Mouse (Mus musculus): ENCODE data around the gene Maats1.
"Not testable (repeated sequence)": the region's sequence is repeated elsewhere in the genome, so short reads cannot be mapped to it uniquely, and the experiment has no call there.

The Maats1 gene

DNA sequence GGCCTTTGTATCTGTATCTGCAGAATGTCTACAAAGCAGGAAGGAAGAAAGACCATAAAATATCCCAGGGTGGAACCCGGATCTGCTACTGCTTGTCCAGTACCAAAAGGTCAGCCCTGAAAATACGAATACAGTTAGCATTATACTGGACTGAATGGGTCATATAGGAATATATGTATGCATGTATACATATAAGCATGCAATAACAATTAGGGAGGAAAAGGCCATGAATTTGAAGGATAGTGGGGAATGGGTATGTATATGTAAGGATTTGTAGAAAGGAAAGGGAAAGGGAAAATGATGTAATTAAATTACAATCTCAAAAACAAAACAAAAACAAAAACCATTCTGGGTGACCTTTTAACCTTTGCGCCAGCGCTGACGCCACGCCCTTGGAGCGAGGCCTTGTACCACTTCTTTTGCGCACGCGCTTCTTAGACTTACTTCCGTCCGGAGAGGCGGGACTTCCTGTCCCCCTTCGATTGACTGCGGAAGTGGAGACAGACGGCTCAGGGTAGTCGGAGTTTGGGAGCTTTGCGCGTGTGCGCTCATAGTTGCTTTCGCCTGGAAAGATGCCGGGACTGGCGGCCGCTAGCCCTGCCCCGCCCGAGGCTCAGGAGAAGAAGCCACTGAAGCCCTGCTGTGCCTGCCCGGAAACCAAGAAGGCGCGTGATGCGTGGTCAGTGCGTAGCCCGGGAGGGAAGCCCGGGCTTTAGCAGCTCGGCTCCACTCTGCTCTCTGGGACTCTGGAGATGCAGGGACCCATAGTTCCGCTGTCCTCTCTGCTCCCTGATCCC, 4.8 kb upstream of the Maats1 start, which contains the start of the genes Cox17 and Gm21987:
Cox17 (plus strand) TSS at position 463 of the 797 bp plus-strand sequence.
Gm21987 (plus strand) TSS at position 512 of the 797 bp plus-strand sequence.
- peak; percentile 95 to 96 for DNase-seq

DNA sequence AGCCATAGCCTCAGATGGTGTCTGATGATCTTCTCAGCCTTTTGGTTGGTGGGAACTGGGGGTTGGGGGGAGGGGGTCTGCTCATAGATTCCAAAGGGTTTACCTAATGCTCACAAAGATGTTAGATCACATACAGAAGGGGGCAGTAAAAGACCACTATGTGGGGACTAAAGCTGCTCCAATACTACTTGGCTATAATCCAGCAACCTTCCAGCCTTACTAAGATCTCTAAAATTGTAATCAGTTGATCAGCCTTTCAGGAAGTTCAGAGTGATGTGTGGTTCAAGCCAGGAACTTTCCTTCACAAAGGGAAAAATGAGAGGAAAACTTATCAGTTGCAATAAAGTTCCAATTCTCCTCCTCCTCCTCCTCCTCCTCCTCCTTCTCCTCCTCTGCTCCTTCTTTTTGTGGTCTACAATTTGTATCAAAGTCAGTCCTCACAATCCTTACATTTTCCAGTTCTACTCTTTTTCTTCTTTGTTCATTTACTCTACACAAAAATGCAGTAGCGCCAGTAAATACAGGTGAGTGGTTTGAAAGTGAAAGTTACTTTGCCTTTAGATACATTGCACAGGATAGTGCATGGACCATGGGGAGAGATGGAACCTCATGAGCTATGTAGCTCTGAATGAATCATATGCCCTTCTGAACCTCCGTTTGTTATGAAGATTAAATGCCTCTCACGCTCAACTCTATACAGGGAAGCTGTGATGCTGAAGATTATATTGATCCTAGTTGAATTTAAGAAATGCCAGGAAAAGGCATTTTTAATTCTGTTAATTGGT, 3.2 kb upstream of the Maats1 start:
- no peak for DNase-seq

DNA sequence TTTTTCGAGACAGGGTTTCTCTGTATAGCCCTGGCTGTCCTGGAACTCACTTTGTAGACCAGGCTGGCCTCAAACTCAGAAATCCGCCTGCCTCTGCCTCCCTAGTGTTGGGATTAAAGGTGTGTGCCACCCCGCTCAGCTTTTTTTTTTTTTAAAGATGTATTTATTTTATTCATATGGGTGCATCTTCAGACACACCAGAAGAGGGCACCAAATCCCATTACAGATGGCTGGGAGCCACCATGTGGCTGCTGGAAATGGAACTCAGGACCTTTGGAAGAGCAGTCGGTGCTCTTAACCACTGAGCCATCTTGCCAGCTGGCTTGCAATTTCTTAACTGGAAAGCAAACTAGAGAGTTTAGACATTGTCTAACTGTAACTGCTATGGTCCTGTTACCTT, 3.9 kb downstream of the Maats1 start:
- DNase-seq, result not testable (repeated sequence)

DNA sequence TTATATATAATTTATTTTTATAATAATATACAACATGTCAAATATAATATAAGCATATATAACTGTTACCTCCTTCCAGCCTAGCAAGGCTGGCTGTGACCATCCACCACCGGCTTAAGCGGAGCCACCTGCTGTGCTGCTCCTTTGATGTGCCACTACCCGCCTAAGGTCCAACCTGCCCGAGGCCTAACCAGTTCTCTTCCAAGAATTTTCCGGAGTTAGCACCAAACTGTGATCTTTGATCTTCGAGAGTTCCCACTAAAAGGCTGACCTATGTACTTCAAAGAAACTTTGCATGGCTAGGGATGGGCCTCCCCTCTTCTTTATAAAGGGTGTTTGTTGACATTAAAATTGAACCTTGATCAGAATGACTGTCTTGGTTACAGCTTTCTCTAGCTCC, 7.5 kb downstream of the Maats1 start:
- DNase-seq, result peak; percentile 54 to 71

DNA sequence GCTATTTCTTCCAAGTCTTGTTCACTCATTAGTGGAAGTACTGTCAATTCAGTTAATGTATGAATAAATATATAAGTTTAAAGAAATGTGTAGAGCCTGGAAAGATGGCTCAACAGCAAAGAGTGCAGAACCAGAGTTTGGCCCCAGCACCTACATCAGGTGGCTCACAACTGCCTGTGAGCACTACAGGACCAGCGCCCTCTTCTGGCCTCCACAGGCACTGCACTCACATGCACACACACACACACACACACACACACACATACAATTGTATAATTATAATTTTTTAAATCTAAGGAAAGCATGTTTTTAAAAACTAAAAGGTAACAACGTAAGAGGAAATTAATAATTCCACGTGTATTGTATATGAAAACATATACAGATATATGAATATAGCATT, 12.6 kb downstream of the Maats1 start:
- no peak for DNase-seq

DNA sequence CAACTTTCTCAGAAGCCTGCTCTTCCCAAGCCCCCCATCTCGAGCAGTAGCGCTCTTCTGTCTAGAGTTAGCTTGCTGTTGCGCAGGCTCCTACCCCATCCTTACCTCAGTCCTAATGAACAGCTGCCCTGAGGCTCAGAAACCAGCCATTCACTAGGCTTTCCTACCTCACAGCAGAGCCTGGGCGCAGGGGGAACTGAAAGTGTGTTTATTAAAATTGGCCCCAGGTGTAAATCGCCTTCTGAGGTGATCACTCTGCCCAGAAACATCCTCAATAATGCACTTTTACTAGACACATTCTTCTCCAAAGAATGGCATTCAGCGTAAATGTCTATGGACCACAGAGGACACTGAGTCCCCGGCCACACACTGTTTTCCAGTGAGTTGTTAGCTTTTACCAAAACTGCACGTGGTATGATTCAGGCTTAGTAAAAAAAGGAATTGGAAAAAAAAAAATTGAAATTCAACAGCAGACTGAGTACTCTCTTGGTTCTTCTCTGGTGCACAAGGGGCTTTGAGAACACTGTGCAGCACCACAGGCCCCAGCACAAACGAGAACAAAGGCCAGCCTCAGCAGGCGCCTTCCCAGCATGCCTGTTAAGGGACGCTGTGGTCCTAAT, 15.1 kb downstream of the Maats1 start:
- DNase-seq, result no peak

DNA sequence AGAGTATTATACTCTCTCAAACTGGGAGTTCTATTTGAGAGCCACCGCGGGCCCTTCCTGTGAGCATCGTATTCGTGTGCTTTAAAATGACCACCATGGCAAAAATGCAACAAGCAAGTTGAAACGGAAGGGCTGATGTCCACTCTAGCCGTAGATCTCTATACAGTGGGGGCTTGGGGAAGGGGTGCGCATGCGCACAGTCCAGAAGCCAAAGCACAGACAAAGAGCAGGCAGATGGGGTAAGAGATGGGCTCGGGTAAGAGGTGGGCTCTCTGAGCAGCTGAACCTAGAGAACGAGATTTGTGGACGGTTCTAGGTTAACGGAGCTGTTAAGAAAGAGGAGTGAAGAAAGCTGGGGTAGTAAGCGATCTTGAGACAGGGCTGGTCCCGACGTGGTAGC, 17.6 kb downstream of the Maats1 start:
- no peak for DNase-seq

DNA sequence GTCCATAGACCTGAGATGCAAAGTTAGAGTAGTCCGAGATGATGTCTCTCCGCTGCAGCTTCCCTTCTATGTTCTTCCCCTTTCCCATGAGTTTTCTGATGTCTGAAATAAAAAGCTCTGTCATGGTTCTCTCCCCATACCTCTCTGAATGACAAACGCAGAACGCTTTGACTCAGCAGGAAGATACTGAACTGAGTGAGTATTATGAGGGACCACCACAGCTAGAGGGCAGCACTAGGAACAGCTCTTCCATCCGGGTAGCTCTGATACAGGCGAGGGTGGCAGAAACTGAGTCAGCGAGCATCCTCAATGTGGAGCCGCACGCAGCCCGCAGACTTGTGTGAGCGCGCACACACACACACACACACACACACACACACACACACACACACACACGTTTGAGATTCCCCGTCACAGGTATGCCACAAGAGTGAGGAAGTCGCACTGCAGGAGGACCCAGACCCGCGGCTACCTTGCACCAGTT, 20.4 kb downstream of the Maats1 start:
- peak in 1 of 2 experiments; percentile 46 for DNase-seq

DNA sequence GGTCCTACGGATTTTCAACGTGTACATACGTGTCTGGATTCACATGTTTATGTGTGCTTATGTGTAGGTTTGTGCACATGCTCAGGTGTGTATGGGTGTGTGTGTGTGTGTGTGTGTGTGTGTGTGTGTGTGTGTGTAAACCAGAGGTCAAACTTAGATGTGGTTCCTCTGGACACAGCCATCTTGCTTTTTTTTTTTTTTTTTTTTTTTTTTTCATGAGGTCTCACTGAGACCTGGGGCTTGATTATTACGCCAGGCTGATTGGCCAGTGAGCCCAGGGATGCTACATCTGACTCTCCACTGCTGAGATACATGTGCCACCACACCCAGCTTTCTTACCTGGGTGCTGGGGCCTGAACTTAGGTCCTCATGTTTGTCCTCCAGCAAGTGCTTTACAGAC, 22.9 kb downstream of the Maats1 start:
- no peak for DNase-seq

DNA sequence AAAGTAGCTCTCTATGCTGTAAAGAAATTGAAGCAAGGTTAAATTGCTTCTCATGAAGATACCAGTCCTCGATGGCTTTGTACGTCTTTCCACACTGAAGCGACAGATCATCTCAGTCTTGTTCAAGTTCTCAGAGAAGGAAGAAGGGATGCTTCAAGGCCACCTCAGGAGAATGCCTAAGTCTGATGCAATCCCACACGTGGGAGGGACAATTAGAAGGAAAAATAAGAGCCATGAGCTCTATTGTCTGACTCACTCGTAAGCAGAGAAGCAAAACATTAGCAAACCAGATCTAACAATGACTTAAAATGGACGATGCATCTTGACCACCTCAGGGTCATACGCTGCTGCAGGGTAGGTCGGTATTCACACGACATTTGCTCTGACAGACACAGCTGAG, 23.5 kb downstream of the Maats1 start:
- DNase-seq, result no peak

DNA sequence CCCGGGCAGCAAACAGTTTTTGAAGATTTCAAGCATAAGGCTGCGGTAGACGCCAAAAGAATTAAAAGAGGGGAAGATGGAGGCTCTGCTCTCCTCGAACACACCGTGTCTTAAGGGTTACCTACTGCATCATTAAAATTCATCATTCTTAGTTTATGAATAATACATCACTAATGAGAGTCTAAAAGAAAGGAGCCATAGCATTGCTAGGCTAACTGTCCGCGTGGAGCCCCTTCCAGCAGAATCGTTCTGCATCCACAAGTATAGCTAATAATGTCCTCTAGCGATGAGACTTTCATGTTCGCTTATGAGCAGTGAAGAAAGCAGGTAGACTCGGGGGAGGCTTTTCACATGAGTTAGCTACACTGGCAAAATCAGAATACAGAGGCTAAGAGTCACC, 33.7 kb downstream of the Maats1 start:
- DNase-seq, result no peak

DNA sequence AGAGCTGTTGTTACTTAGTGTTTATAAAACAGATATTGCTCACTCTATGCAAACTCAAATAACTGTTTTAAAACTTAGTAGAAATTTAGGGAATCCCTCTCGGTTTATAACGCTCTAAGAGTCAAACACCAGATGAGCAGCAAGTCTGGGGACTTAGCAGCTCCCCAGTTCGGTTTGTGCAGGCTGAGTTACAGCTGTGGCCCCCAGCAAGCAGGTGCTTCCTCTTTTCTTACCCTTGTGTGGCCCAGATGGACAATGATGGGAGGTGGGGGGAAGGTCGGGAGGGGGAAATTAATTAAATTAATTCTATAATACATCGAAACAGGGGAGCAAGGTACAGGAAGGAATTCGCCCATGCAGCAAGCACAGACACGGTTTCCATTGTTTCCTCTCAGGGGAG, 34.3 kb downstream of the Maats1 start:
- DNase-seq, result no peak

DNA sequence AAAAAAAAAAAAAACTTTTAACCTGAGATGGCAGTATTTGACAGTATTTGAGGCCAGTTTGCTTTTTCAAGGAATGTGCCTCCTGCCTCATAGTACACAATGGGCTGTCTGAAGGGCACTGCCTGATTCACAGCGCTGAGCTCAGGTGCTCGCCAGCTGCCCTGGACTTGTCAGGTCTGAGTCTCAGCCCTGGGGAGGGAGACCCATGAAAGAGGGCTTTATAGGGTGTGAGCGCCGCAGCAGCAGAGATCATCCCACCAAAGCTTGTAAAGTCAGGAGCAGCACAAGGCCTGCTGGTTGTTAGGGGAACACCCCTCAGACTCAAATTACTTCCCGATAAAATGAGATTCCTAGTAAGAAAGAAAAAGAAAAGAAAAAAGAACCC, 34.7 kb downstream of the Maats1 start:
- DNase-seq, result no peak

DNA sequence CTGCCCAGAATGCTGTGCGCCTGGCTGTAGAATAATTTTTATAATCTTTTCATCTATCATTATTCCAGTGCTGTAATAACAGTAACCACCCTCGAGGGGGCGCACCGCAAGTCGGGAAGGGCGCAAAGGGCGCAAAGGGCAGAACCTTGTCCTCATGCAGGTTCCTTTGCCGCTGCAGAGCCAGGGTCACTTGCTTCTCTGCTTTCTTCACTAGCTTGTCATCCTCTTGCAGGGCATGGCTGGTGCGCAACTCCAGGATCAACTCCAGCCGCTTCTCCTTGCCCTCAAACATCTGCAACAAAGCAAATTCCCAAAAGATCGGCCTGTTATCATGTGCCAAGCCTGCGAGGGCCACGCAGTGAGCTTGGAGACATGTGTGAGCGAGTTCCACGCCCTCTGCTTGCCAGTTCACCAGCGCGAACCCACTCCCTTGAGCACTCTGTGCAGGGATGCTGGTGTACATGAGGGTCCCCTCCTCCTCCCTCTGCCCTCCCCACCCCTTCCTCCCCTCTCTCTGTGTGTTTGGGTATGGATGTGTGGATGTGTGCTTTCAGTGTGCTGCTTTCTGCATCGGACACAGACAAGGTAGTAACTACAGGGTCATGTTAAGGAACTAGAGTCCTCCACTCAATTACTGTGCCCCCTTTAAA, 35.2 kb downstream of the Maats1 start:
- DNase-seq, result peak in 1 of 2 experiments; percentile 23

DNA sequence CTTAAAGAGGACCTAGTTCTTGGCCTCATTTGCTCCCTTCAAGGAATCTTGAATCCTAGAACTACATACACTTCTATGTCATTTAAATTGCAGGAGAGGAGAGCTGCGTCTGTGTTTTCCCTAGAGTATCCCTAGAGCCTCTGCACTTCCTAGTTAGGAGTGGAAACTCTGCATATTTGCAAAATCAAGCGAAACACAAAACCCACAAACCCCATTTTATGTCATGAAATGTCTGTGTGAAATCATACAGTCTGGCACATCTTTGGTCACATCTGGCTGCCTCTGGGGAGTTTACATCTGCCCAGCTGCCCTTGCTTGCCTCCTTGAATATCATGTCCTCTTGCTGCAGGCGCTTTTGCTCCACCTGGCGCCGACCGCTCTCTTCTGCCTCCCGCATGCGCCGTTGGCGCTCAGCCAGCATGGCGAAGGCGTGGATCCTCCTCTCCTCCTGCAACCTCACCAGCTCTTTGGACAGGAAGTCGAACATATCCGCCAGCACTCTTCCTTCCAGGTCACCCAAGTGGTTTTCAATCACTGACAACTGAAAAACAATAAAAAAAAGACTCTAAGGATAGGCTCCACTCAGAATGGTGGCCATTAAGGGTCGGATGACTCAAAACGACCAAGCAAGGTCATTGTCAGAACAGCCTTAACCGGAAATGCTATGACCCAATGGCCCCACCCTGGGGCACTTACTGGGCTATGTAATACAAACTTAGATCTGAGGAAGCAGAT, 37.3 kb downstream of the Maats1 start:
- peak; percentile 66 to 69 for DNase-seq

DNA sequence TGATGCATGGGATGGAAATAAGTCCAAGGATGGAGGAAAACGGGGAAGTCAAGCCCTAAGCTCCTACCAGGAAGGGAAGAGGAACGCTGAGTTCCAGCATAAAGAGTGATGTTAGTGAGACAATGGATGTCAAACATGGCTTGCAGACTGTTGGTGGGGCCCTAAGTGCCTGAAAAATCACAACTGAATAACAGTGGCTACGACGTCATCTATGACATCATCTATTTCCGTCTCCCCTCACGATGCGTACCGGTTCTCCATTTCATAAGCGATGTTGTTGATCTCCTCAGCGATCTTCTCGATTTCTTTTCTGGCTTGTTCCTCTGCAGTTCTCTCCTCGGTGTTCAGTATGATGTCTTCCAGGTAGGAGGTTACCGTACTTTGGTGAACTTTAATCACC, 39.6 kb downstream of the Maats1 start:
- DNase-seq, result no peak

DNA sequence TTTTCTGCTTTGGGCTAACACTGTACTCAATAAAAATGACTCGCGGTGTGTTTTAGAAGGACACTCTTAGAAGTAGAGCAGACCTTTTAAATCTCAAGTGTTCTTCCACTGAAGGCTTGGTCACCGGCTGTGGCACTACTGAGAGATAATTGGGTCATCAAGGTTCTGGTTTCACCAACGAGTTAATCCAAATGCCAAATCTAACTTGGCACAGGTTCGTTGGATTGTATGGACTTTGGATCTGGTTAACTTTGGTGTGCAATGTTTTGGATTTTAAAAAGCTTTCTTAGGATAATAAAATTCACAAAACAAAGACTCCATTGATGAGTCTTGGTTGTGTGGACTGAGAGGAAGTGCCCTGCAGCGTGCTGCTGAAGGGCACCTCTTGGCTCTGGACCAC, 43.5 kb downstream of the Maats1 start:
- DNase-seq, result no peak

DNA sequence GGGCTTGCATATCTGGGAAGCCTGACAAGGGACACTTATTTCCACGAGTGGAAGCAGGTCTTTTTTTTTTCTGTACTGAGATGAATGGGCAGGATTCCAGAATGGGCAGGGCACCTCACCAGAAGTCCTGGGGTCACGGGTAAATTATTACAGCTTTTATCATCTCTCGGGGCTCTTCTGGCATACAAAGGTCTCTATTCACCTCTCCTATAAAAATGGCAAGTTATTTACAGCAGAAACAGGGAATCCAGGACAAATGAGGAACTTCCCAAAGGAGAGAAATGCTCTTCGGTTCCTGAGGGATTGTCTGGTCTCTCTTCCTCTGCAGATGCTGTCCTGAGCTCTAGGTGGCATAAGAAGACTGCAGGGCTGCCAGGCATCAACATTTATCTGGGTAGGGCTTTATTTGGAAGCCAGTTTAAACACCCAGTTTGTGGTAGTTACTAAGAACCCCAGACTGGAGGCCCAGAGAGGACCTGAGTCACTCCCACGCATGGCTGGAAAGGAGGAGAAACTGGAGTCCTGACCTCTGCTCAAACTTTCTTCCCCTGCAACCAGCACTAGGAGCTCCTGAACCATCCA, 46.5 kb downstream of the Maats1 start:
- peak; percentile 57 to 73 for DNase-seq

DNA sequence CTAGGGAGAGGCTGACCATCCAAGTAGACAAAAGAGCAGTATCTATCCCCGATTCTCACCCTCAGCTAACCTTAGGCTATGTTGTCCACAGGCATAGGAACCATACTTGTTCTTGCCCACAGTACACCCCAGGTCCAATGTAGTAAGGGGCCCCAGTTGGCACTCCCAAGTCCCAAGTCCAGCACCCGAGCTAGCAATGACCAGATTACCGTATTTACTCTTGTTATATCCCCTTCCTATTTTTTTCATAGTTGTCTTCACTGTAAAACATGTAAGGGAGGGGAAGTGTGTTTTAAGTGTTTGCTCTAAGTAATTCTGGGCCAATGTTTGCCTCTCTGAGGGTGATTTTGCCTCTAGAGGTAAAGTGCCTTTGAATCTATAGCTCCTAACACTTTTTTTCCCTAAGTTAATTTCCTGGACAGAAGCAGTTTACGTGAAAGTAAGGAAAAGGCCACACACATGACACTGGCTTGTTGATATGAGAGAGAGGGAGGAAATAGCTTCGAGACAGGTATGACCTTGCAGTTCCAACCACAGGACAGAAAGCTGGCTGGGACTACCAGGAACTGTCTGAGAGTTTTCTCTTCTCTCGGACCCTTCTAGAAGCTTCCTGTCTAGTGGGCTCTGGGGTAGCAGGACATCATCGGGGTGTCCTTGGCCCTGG, 47.1 kb downstream of the Maats1 start, which contains the start of gene Nr1i2:
Nr1i2 (minus strand) TSS at position 140 of the 664 bp plus-strand sequence.
- DNase-seq, result peak; percentile 49 to 64

DNA sequence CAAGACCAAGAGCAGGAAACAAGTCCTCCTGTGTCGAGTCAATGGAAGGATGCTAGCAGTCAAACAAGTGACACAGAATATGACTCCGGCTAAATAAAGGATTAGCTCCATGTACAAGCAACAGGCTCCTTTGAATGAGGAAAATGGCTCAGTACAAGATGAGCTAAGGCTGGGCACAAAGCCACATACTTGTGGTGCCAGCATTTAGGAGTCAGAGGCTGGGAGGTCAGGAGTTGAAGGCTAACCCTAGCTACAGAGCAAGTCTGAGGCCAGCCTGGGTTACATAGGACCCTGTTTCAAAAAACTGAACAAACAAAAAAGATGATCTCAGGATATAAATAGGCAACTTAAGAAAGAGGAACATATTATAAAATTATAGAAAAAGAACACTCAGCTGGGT, 51.8 kb downstream of the Maats1 start:
- no peak for DNase-seq

DNA sequence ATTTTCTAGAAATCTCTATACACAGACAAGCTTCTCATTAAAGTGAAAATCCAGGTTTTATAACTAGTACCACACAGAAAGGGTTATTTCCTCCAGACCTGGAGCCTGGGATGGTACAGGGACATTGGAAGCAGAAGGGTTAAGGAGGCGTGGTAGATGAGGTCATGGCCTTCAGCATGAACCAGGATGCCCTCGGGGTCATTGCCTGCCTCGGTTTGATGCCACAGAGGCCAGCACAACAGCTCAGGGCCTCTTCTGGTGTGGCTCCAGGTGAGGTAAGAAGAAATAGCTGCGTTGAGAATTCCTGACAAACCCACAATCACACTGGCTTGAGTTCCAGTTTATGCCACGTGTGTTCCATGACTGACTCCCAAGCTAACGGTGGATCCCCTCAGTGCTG, 53.1 kb downstream of the Maats1 start:
- peak; percentile 36 to 53 for DNase-seq
